Comparison of ENCODE assay signal across 26 mouse cellular contexts in genomic region chr10:127156089-127156488, GRCm38 (mm10). TPM values are rescaled to one million over a fixed set of nuclear protein-coding genes. Genes with fewer than 3 reads are reported as not detected.
DNase-seq lines count a peak whose midpoint lies in the region; ATAC-seq and TF ChIP-seq lines count a peak whose summit lies in the region.
"Had no signal": no experiment of that assay in that cellular context is flagged by ENCODE, and none has a peak within 500 bp of the region (broad histone marks: within the 10 kb centered on the region; RNA-seq: fewer than 3 reads in every experiment).

No protein-coding gene starts in this region.

- 0 out of 2 replicates have a peak, but pooled peaks cover 4% of the 10 kb centered on the region for H3K4me1 ChIP-seq in kidney, embryonic 16.5 days (ENCODE audit: insufficient read depth, low read length)
- no peaks in the 10 kb centered on the region for H3K4me1 ChIP-seq in intestine, embryonic 14.5 days (replicated peaks; ENCODE audit: control insufficient read depth, insufficient read depth, low read length)
- no peaks in the 10 kb centered on the region for H3K4me1 ChIP-seq in intestine, postnatal 0 days (replicated peaks; ENCODE audit: control insufficient read depth, insufficient read depth, low read length)
- H3K4me1 ChIP-seq in stomach, embryonic 16.5 days (ENCODE audit: control insufficient read depth, insufficient read depth, low read length), result no peaks in the 10 kb centered on the region
- H3K4me1 ChIP-seq: embryonic facial prominence, embryonic 12.5 days; lung, embryonic 15.5 days had no signal

- 0 out of 2 replicates have a peak, but pooled peaks cover 3% of the 10 kb centered on the region for H3K9me3 ChIP-seq in kidney, embryonic 16.5 days (ENCODE audit: low read length)
- H3K9me3 ChIP-seq in intestine, embryonic 14.5 days (ENCODE audit: control insufficient read depth, low read length), result no peaks in the 10 kb centered on the region
- H3K9me3 ChIP-seq in intestine, postnatal 0 days (ENCODE audit: control insufficient read depth), result no peaks in the 10 kb centered on the region
- H3K9me3 ChIP-seq in stomach, embryonic 16.5 days (replicated peaks; ENCODE audit: control insufficient read depth, low read length), result no peaks in the 10 kb centered on the region
- H3K9me3 ChIP-seq: embryonic facial prominence, embryonic 12.5 days; liver, embryonic 13.5 days; lung, embryonic 15.5 days had no signal

- no peaks in the 10 kb centered on the region for H3K27me3 ChIP-seq in kidney, embryonic 16.5 days (ENCODE audit: insufficient read depth, low read length)
- H3K27me3 ChIP-seq in intestine, embryonic 14.5 days (replicated peaks; ENCODE audit: control insufficient read depth, insufficient read depth, low read length), result no peaks in the 10 kb centered on the region
- no peaks in the 10 kb centered on the region for H3K27me3 ChIP-seq in intestine, postnatal 0 days (replicated peaks; ENCODE audit: control insufficient read depth, insufficient read depth, low read length)
- H3K27me3 ChIP-seq in stomach, embryonic 16.5 days (ENCODE audit: control insufficient read depth, insufficient read depth, low read length), result no peaks in the 10 kb centered on the region
- H3K27me3 ChIP-seq: embryonic facial prominence, embryonic 12.5 days; liver, embryonic 13.5 days; lung, embryonic 15.5 days; Patski had no signal

- 78% methylated on average over 1 of the region's 1 CpGs for WGBS in kidney, embryonic 16.5 days
- 64% methylated on average over 1 of the region's 1 CpGs for WGBS in intestine, embryonic 14.5 days
- WGBS in intestine, postnatal 0 days, result 39% methylated on average over 1 of the region's 1 CpGs
- WGBS in stomach, embryonic 16.5 days, result 54% methylated on average over 1 of the region's 1 CpGs

- H3K9ac ChIP-seq in kidney, embryonic 16.5 days (replicated peaks; ENCODE audit: low read length), result no peak overlapping the region
- H3K9ac ChIP-seq in intestine, embryonic 14.5 days (ENCODE audit: low read length), result no peak overlapping the region
- H3K9ac ChIP-seq in intestine, postnatal 0 days (ENCODE audit: low read depth, low read length), result no peak overlapping the region
- no peak overlapping the region for H3K9ac ChIP-seq in stomach, embryonic 16.5 days (ENCODE audit: low read length)
- H3K9ac ChIP-seq: embryonic facial prominence, embryonic 12.5 days; liver, embryonic 13.5 days; lung, embryonic 15.5 days had no signal

- TF ChIP-seq CTCF in intestine, postnatal 0 days (IDR thresholded peaks at IDR 0.05; ENCODE audit: low read depth), result no peak

- no peak for DNase-seq in kidney, postnatal 4 days
- DNase-seq in intestine, embryonic 14.5 days (ENCODE audit: low spot score), result no peak
- no peak for DNase-seq in right cerebral cortex, postnatal 4 days
- DNase-seq in lung, postnatal 10 days, result no peak
- DNase-seq: adrenal gland, postnatal 14 days; cerebellum, adult 11-12 months; cerebellum, adult 9-11 months; embryo, embryonic 11 days; gastrocnemius, postnatal 14 days; heart, postnatal 14 days; kidney, adult 8-10 months; liver, embryonic 13.5 days; lung, postnatal 36 days; right cerebral cortex, adult 18-20 months; thymus, adult 18-20 months; thymus, postnatal 25 days had no signal

- H3K27ac ChIP-seq in kidney, embryonic 16.5 days (ENCODE audit: low read length), result peak overlapping the region; percentile 40; the same call in 1 of the 2 replicates
- peak overlapping the region; percentile 18; the same call in 1 of the 2 replicates for H3K27ac ChIP-seq in intestine, embryonic 14.5 days (ENCODE audit: low read depth)
- no peak overlapping the region for H3K27ac ChIP-seq in intestine, postnatal 0 days (ENCODE audit: low read depth, low read length)
- peak overlapping the region; percentile 75 for H3K27ac ChIP-seq in stomach, embryonic 16.5 days (ENCODE audit: low read length)
- H3K27ac ChIP-seq: embryonic facial prominence, embryonic 12.5 days; liver, embryonic 13.5 days; lung, embryonic 15.5 days had no signal

- no peaks in the 10 kb centered on the region for H3K36me3 ChIP-seq in kidney, embryonic 16.5 days (ENCODE audit: insufficient read depth, low read length)
- H3K36me3 ChIP-seq in intestine, embryonic 14.5 days (ENCODE audit: control insufficient read depth, insufficient read depth, low read length), result no peaks in the 10 kb centered on the region
- H3K36me3 ChIP-seq in intestine, postnatal 0 days (ENCODE audit: control insufficient read depth, insufficient read depth), result no peaks in the 10 kb centered on the region
- H3K36me3 ChIP-seq in stomach, embryonic 16.5 days (ENCODE audit: control insufficient read depth, insufficient read depth, low read length), result no peaks in the 10 kb centered on the region
- H3K36me3 ChIP-seq: embryonic facial prominence, embryonic 12.5 days; liver, embryonic 13.5 days; lung, embryonic 15.5 days had no signal

- H3K4me3 ChIP-seq in kidney, embryonic 16.5 days (ENCODE audit: low read length), result no peak overlapping the region
- H3K4me3 ChIP-seq in intestine, embryonic 14.5 days (ENCODE audit: low read depth, low read length), result no peak overlapping the region
- H3K4me3 ChIP-seq in intestine, postnatal 0 days (ENCODE audit: low read depth, low read length), result no peak overlapping the region
- H3K4me3 ChIP-seq in stomach, embryonic 16.5 days (replicated peaks; ENCODE audit: low read length), result no peak overlapping the region
- H3K4me3 ChIP-seq: embryonic facial prominence, embryonic 12.5 days; liver, embryonic 13.5 days; lung, embryonic 15.5 days had no signal

- ATAC-seq in kidney, embryonic 16.5 days (ENCODE audit: low FRiP score, low TSS enrichment), result no peak
- peak; percentile 21; the same call in 1 of the 2 replicates for ATAC-seq in intestine, embryonic 14.5 days (replicated peaks; ENCODE audit: low FRiP score, low TSS enrichment, low read depth)
- 0 out of 2 replicates have a peak, but pooled peaks have one; percentile 20 for ATAC-seq in intestine, postnatal 0 days
- peak; percentile 71; the same call in 1 of the 2 replicates for ATAC-seq in stomach, embryonic 16.5 days (ENCODE audit: insufficient read depth, low FRiP score)
- ATAC-seq: forebrain, embryonic 14.5 days; hindbrain, embryonic 16.5 days; midbrain, embryonic 16.5 days; Patski had no signal

- H3K4me2 ChIP-seq in kidney, embryonic 16.5 days (replicated peaks; ENCODE audit: low read depth, low read length), result no peak overlapping the region
- no peak overlapping the region for H3K4me2 ChIP-seq in intestine, embryonic 14.5 days (ENCODE audit: low read length)
- H3K4me2 ChIP-seq in intestine, postnatal 0 days (replicated peaks; ENCODE audit: low read depth), result no peak overlapping the region
- H3K4me2 ChIP-seq in stomach, embryonic 16.5 days (ENCODE audit: low read depth, low read length), result no peak overlapping the region
- H3K4me2 ChIP-seq: embryonic facial prominence, embryonic 12.5 days; liver, embryonic 13.5 days; lung, embryonic 15.5 days; midbrain, embryonic 11.5 days had no signal

RNA-seq across cellular contexts. Expression of gene B4galnt1, which starts 8.9 kb away (rescaled TPM):
- polyA plus RNA-seq in kidney, embryonic 16.5 days (2015; fragmentation: Nextera tagmentation; extraction: Ambion mirVana), result 7.2 and 10.1 TPM in 2 replicates
- 54.3 and 66.0 TPM in 2 replicates for polyA plus RNA-seq in intestine, embryonic 14.5 days (2014; fragmentation: Nextera tagmentation; extraction: Ambion mirVana)
- polyA plus RNA-seq in intestine, postnatal 0 days (2015; fragmentation: Nextera tagmentation; extraction: Ambion mirVana), result 29.4 and 34.1 TPM in 2 replicates
- 29.3 and 34.3 TPM in 2 replicates for polyA plus RNA-seq in stomach, embryonic 16.5 days (2015; fragmentation: Nextera tagmentation; extraction: Ambion mirVana)

RNA-seq across cellular contexts. Expression of gene Slc26a10, which starts 24.4 kb away (rescaled TPM):
- polyA plus RNA-seq in kidney, embryonic 16.5 days (2015; fragmentation: Nextera tagmentation; extraction: Ambion mirVana), result 2.7 and 4.4 TPM in 2 replicates
- 0.93 and 1.3 TPM in 2 replicates for polyA plus RNA-seq in intestine, embryonic 14.5 days (2014; fragmentation: Nextera tagmentation; extraction: Ambion mirVana)
- 0.52 and 0.65 TPM in 2 replicates for polyA plus RNA-seq in intestine, postnatal 0 days (2015; fragmentation: Nextera tagmentation; extraction: Ambion mirVana)
- 1.2 and 1.4 TPM in 2 replicates for polyA plus RNA-seq in stomach, embryonic 16.5 days (2015; fragmentation: Nextera tagmentation; extraction: Ambion mirVana)

RNA-seq across cellular contexts. Expression of gene Arhgef25, which starts 33.8 kb away (rescaled TPM):
- polyA plus RNA-seq in kidney, embryonic 16.5 days (2015; fragmentation: Nextera tagmentation; extraction: Ambion mirVana), result 47.8 and 53.8 TPM in 2 replicates
- 49.0 and 57.7 TPM in 2 replicates for polyA plus RNA-seq in intestine, embryonic 14.5 days (2014; fragmentation: Nextera tagmentation; extraction: Ambion mirVana)
- polyA plus RNA-seq in intestine, postnatal 0 days (2015; fragmentation: Nextera tagmentation; extraction: Ambion mirVana), result 14.4 and 15.1 TPM in 2 replicates
- 71.3 and 77.0 TPM in 2 replicates for polyA plus RNA-seq in stomach, embryonic 16.5 days (2015; fragmentation: Nextera tagmentation; extraction: Ambion mirVana)

RNA-seq across cellular contexts. Expression of gene Os9, which starts 35.2 kb away (rescaled TPM):
- 106 and 110 TPM in 2 replicates for polyA plus RNA-seq in kidney, embryonic 16.5 days (2015; fragmentation: Nextera tagmentation; extraction: Ambion mirVana)
- 47.6 and 51.6 TPM in 2 replicates for polyA plus RNA-seq in intestine, embryonic 14.5 days (2014; fragmentation: Nextera tagmentation; extraction: Ambion mirVana)
- 113 and 116 TPM in 2 replicates for polyA plus RNA-seq in intestine, postnatal 0 days (2015; fragmentation: Nextera tagmentation; extraction: Ambion mirVana)
- 114 and 128 TPM in 2 replicates for polyA plus RNA-seq in stomach, embryonic 16.5 days (2015; fragmentation: Nextera tagmentation; extraction: Ambion mirVana)

RNA-seq across cellular contexts. Expression of gene Dtx3, which starts 39.4 kb away (rescaled TPM):
- polyA plus RNA-seq in kidney, embryonic 16.5 days (2015; fragmentation: Nextera tagmentation; extraction: Ambion mirVana), result 115 and 125 TPM in 2 replicates
- polyA plus RNA-seq in intestine, embryonic 14.5 days (2014; fragmentation: Nextera tagmentation; extraction: Ambion mirVana), result 95.8 and 101 TPM in 2 replicates
- polyA plus RNA-seq in intestine, postnatal 0 days (2015; fragmentation: Nextera tagmentation; extraction: Ambion mirVana), result 22.2 and 24.6 TPM in 2 replicates
- 68.6 and 79.4 TPM in 2 replicates for polyA plus RNA-seq in stomach, embryonic 16.5 days (2015; fragmentation: Nextera tagmentation; extraction: Ambion mirVana)
